Mouse (Mus musculus) hindbrain, postnatal 0 days (tissue): ENCODE results near the gene Lrp1. TPM values are rescaled to one million over a fixed set of nuclear protein-coding genes. Genes with fewer than 3 reads are reported as not detected.

Source experiments
- ATAC-seq: fragments of 200-750 bp; cut with Nextera tagmentation; 2 replicates; pipeline ENCODE4 v1.8.0; 2017; ENCODE audit warnings: mild to moderate bottlenecking, moderate TSS enrichment, moderate library complexity
- DNase-seq: peaks from one replicate; pipeline ENCODE4 v3.0.0-alpha.2; 2015; ENCODE audit warnings: low spot score
- H3K27ac ChIP-seq: fragments of 300-500 bp; sonication (generic); 2 replicates; pipeline ENCODE4 v1.5.1; 2014; ENCODE audit warnings: mild to moderate bottlenecking
- H3K27me3 ChIP-seq: fragments of 300-500 bp; sonication (generic); 2 replicates; pipeline ENCODE4 v1.6.1; 2014; ENCODE audit warnings: low read length, mixed read lengths; ENCODE audit not compliant: insufficient read depth
- H3K36me3 ChIP-seq: fragments of 300-500 bp; sonication (generic); 2 replicates; pipeline ENCODE4 v1.6.1; 2014; ENCODE audit warnings: low read length, mixed read lengths; ENCODE audit not compliant: insufficient read depth
- H3K4me1 ChIP-seq: fragments of 300-500 bp; sonication (generic); 2 replicates; pipeline ENCODE4 v1.6.1; 2014; ENCODE audit warnings: antibody characterized with exemption, low read length, mixed read lengths; ENCODE audit not compliant: insufficient read depth
- H3K4me2 ChIP-seq: fragments of 300-500 bp; sonication (generic); 2 replicates; pipeline ENCODE4 v1.6.1; 2014; ENCODE audit warnings: low read depth, mild to moderate bottlenecking, low read length, moderate library complexity, mixed read lengths
- H3K4me3 ChIP-seq: fragments of 300-500 bp; sonication (generic); 2 replicates; pipeline ENCODE4 v1.5.1; 2014; ENCODE audit warnings: low read length
- H3K9ac ChIP-seq: fragments of 300-500 bp; sonication (generic); replicated peaks from 2 replicates; pipeline ENCODE4 v1.6.1; 2014; ENCODE audit warnings: mild to moderate bottlenecking, low read length, moderate library complexity, mixed read lengths
- H3K9me3 ChIP-seq: fragments of 300-500 bp; sonication (generic); 2 replicates; pipeline ENCODE4 v1.6.1; 2016; ENCODE audit warnings: low read length, mixed read lengths
- CTCF ChIP-seq: IDR thresholded peaks from 2 replicates; pipeline ENCODE4 v1.5.1; 2016; ENCODE audit warnings: antibody characterized with exemption, control low read depth, low read depth
- WGBS: fragments of 180-500 bp; shearing (Covaris S2); extraction: QIAGEN DNeasy Blood & Tissue Kit; methylation state at CpG from one replicate; pipeline ENCODE4 v1.1.7; 2014; 5-methylcytosine and 5-hydroxymethylcytosine counted together
- polyA plus RNA-seq: library from polyadenylated mRNA; unstranded; fragments of >200 nt; fragmentation: Nextera tagmentation; extraction: Ambion mirVana; gene quantifications from 2 replicates; pipeline ENCODE4 v1.2.1, GENCODE M21; 2015
- total RNA-seq: library from RNA; depleted of rRNA; stranded (reverse); fragments of >200 nt; gene quantifications from 2 replicates; pipeline ENCODE4 v1.2.3, GENCODE M21; 2014

The Lrp1 gene
- total and polyA plus RNA-seq, 2 experiments from 2014 or later: 75.5 to 245 TPM

DNA sequence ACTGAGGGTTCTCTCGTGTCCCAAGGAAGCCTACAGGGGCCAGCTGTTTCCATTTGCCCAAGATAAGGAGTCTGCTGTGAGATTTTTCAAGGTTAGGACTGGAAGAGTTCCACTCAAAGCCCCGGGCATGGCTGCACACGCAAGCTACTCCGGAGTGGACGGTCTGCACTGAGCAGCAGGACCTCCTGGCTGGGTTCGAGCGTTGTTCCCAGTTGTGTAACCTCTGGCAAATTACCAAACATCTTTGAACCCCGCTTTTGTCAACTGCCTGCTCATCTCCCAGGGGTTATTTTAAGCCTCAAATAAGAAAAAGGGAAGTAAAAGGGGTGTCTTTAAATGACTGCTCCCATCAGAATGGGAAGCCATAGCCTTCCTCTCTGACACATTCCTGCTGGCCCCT, 26.5 kb downstream of the Lrp1 start:
- Histone ChIP-seq H3K4me2 (no peak overlapping the region), H3K9ac (no peak overlapping the region), H3K27me3 (no peaks in the 10 kb centered on the region), H3K36me3 (peaks cover 56% of the 10 kb centered on the region), H3K27ac (no peak overlapping the region), H3K4me1 (peaks cover 11% of the 10 kb centered on the region; the same call in 1 of the 2 replicates), H3K9me3 (no peaks in the 10 kb centered on the region), H3K4me3 (no peak overlapping the region)
- no peak for TF ChIP-seq CTCF
- no peak for DNase-seq
- no peak for ATAC-seq
- WGBS: 74% methylated on average over 8 of the region's 8 CpGs

DNA sequence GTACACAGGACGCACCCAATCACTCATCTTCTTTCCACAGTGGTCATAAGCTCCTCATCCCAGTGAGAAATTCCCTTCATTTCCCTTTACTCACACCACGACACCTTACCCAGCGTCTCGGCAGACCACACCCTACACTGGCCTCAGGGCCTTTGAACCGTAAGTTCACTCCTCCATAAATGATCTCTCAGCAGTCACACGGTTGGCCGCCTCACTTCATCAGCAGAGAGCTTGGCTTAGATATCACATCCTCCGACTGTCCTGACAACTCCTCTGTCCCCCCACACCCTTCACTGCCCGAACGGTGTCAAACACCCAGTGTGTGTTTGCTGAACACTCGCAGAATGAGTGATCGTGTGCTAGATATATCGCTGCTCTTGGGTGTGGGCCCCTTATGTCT, 28.1 kb downstream of the Lrp1 start:
- Histone ChIP-seq H3K4me2 (no peak overlapping the region), H3K27ac (no peak overlapping the region), H3K9me3 (no peaks in the 10 kb centered on the region), H3K9ac (no peak overlapping the region), H3K36me3 (peaks cover 67% of the 10 kb centered on the region), H3K4me3 (no peak overlapping the region), H3K4me1 (peaks cover 11% of the 10 kb centered on the region; the same call in 1 of the 2 replicates), H3K27me3 (no peaks in the 10 kb centered on the region)
- DNase-seq (no peak), ATAC-seq (no peak)
- WGBS: 82% methylated on average over 13 of the region's 13 CpGs
- TF ChIP-seq CTCF: no peak

DNA sequence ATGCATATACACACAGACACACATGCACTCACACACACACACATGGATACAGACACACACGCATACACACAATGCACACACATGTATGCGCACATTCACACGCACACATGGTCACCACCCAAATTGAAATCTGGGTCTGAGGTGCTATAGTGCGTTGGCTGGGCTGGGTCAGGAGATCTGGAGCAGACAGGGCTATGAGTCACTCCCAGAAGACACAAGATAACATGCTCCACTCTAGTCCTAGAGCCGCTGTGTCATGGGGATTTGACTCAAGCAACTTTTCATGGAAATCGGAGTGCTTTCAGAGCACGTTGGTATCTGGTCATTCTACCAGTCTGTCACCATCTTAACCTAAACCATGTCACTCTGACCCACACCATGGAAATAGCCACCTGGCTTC, 28.5 kb downstream of the Lrp1 start:
- Histone ChIP-seq H3K9me3 (no peaks in the 10 kb centered on the region), H3K36me3 (peaks cover 67% of the 10 kb centered on the region), H3K27ac (no peak overlapping the region), H3K4me2 (no peak overlapping the region), H3K4me1 (peaks cover 10% of the 10 kb centered on the region; the same call in 1 of the 2 replicates), H3K4me3 (no peak overlapping the region), H3K27me3 (no peaks in the 10 kb centered on the region), H3K9ac (no peak overlapping the region)
- ATAC-seq (no peak), DNase-seq (no peak)
- TF ChIP-seq CTCF: no peak
- WGBS: 94% methylated on average over 7 of the region's 7 CpGs

- Histone ChIP-seq H3K4me3 (no peak overlapping the region), H3K27me3 (no peaks in the 10 kb centered on the region), H3K9ac (no peak overlapping the region), H3K9me3 (no peaks in the 10 kb centered on the region), H3K4me1 (peaks cover 2% of the 10 kb centered on the region; the same call in 1 of the 2 replicates), H3K4me2 (no peak overlapping the region), H3K36me3 (peaks cover 67% of the 10 kb centered on the region), H3K27ac (peak overlapping the region; percentile 3; the same call in 1 of the 2 replicates)
- WGBS: 20% methylated on average over 7 of the region's 7 CpGs
- DNase-seq: peak; percentile 60
- ATAC-seq: peak; percentile 77
- no peak for TF ChIP-seq CTCF
These were observed 29.4 kb downstream of the Lrp1 start for GRCm38 (mm10) chr10:127591514-127591913.

DNA sequence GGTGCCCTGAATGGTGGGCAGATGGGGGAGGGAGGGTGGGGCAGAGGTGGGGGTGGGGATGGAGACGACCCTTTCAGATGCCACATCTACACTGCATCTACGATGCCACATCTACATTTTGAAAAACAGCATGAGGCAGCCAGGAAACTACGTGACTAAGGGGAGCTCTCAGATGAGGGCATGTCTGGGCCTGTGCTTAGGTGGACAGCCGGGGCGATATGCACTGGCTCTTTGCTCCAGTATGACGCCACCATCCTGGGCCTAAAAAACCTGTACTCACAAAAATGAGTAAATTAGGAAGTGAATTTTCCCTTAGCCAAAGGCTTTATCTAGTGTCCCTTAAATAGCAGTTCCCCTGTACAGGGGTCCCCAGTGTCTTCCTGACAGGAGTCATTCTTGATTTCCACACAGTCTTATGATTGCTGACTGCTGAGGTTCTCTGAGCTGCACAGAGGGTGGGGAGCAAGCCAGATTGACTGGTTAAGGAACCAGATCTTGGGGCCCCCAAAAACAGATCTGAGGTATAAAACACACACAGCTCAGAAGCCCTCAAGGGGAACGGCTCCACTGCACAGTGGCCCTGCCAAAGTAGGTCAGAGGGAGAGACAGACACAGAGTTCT, 30.0 kb downstream of the Lrp1 start:
- no peak overlapping the region for H3K4me3 ChIP-seq
- H3K4me1 ChIP-seq: no peaks in the 10 kb centered on the region
- DNase-seq: no peak
- no peak for ATAC-seq
- H3K27ac ChIP-seq: peak overlapping the region; percentile 3; the same call in 1 of the 2 replicates
- no peaks in the 10 kb centered on the region for H3K9me3 ChIP-seq
- no peak for TF ChIP-seq CTCF
- H3K36me3 ChIP-seq: peaks cover 71% of the 10 kb centered on the region
- WGBS: 71% methylated on average over 7 of the region's 7 CpGs
- H3K9ac ChIP-seq: no peak overlapping the region
- no peak overlapping the region for H3K4me2 ChIP-seq
- H3K27me3 ChIP-seq: no peaks in the 10 kb centered on the region

- no peak for ATAC-seq
- H3K9ac ChIP-seq: no peak overlapping the region
- no peak overlapping the region for H3K27ac ChIP-seq
- no peaks in the 10 kb centered on the region for H3K9me3 ChIP-seq
- peaks cover 74% of the 10 kb centered on the region for H3K36me3 ChIP-seq
- 81% methylated on average over 12 of the region's 12 CpGs for WGBS
- no peaks in the 10 kb centered on the region for H3K27me3 ChIP-seq
- no peak overlapping the region for H3K4me2 ChIP-seq
- H3K4me3 ChIP-seq: no peak overlapping the region
- TF ChIP-seq CTCF: no peak
- no peaks in the 10 kb centered on the region for H3K4me1 ChIP-seq
- no peak for DNase-seq
These were observed 30.7 kb downstream of the Lrp1 start for GRCm38 (mm10) chr10:127590256-127590655.

DNA sequence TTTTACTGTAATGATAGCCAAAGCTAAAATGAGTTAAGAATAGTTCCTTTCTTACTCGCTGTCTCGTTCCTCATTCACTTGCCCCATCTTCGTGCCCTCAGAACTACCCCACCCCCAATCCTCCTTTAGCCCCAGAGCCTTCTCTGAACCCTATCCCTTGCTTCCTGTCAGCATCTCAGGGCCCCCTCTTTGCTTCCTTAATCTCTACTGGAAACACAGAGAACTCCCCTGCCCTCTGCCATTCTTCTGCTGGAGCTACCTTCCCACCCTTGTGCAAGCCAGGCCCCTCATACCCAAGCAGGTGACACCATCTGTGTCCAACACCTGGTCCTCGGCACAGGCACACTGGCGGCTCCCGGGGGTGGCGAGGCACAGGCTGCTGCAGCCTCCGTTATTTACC, 33.2 kb downstream of the Lrp1 start:
- TF ChIP-seq CTCF: no peak
- Histone ChIP-seq H3K4me3 (no peak overlapping the region), H3K27ac (no peak overlapping the region), H3K36me3 (peaks cover 69% of the 10 kb centered on the region), H3K4me2 (no peak overlapping the region), H3K9me3 (no peaks in the 10 kb centered on the region), H3K4me1 (no peaks in the 10 kb centered on the region), H3K27me3 (no peaks in the 10 kb centered on the region), H3K9ac (no peak overlapping the region)
- WGBS: 83% methylated on average over 8 of the region's 8 CpGs
- DNase-seq (no peak), ATAC-seq (no peak)
